Mouse (Mus musculus) left cerebral cortex, postnatal 4 days (tissue): ENCODE measurements around the gene Nrip1. TPM values are rescaled to one million over a fixed set of nuclear protein-coding genes. Genes with fewer than 3 reads are reported as not detected.
"Not testable (repeated sequence)": the region's sequence is repeated elsewhere in the genome, so short reads cannot be mapped to it uniquely, and the experiment has no call there.

Experiments
- DNase-seq: peaks from one replicate; pipeline ENCODE4 v3.0.0-alpha.2; 2022
- intact Hi-C: fragments of 180-260 bp; cut with DNase I; formaldehyde crosslinking; loops from one replicate; pipeline ENCODE4 v1.15.1; 2025
- total RNA-seq, 2 experiments: library from RNA; stranded (reverse); gene quantifications; 2 replicates each; pipeline ENCODE4 v1.2.3; 2021

Gene Nrip1
- 10 to 100 TPM; 94.0 to 98.7 TPM for total RNA-seq

GRCm38 (mm10) chr16:76373671-76374091, at the start of gene Nrip1:
Gene Nrip1, minus strand, starts transcription at chr16:76373827.
- peak; percentile 45 for DNase-seq
- intact Hi-C loops = loop anchor here (5.0 kb wide), 2 partner anchors 494 to 596 kb away; no protein-coding TSS in a partner anchor

GRCm38 (mm10) chr16:76422531-76422930, 48.9 kb upstream of the Nrip1 start:
- no peak for DNase-seq
- intact Hi-C loops = no loop called here

- DNase-seq = no peak
- intact Hi-C loops = no loop called here
These were observed 46.2 kb upstream of the Nrip1 start for GRCm38 (mm10) chr16:76419849-76420248.

GRCm38 (mm10) chr16:76416477-76416876, 42.9 kb upstream of the Nrip1 start:
- intact Hi-C loops = no loop called here
- no peak for DNase-seq

- DNase-seq = no peak
- intact Hi-C loops = no loop called here
These were observed 42.4 kb upstream of the Nrip1 start for GRCm38 (mm10) chr16:76416060-76416438.

- DNase-seq = no peak
- intact Hi-C loops = no loop called here
These were observed 41.9 kb upstream of the Nrip1 start for GRCm38 (mm10) chr16:76415407-76416059.

- DNase-seq = peak; percentile 48
- intact Hi-C loops = no loop called here
These were observed 40.9 kb upstream of the Nrip1 start for GRCm38 (mm10) chr16:76414528-76414927.

- intact Hi-C loops = no loop called here
- no peak for DNase-seq
These were observed 40.0 kb upstream of the Nrip1 start for GRCm38 (mm10) chr16:76413581-76413980.

GRCm38 (mm10) chr16:76409355-76409722, 35.7 kb upstream of the Nrip1 start:
- DNase-seq = no peak
- intact Hi-C loops = no loop called here

- no peak for DNase-seq
- intact Hi-C loops = no loop called here
These were observed 35.2 kb upstream of the Nrip1 start for GRCm38 (mm10) chr16:76408696-76409354.

- intact Hi-C loops = no loop called here
These were observed 34.6 kb upstream of the Nrip1 start for GRCm38 (mm10) chr16:76408241-76408640.

GRCm38 (mm10) chr16:76407321-76407920, 33.8 kb upstream of the Nrip1 start:
- intact Hi-C loops = no loop called here
- no peak for DNase-seq

More at GRCm38 (mm10) chr16:76408241-76408640, 34.6 kb upstream of the Nrip1 start:
- no peak for DNase-seq

GRCm38 (mm10) chr16:76406897-76407296, 33.3 kb upstream of the Nrip1 start:
- DNase-seq = no peak
- intact Hi-C loops = no loop called here

GRCm38 (mm10) chr16:76406319-76406718, 32.7 kb upstream of the Nrip1 start:
- intact Hi-C loops = no loop called here
- no peak for DNase-seq

- intact Hi-C loops, DNase-seq: not testable (repeated sequence)
These were observed 29.7 kb upstream of the Nrip1 start for GRCm38 (mm10) chr16:76403305-76403704.

GRCm38 (mm10) chr16:76396512-76396911, 22.9 kb upstream of the Nrip1 start:
- intact Hi-C loops = no loop called here
- DNase-seq = no peak

GRCm38 (mm10) chr16:76393267-76393666, 19.6 kb upstream of the Nrip1 start:
- no peak for DNase-seq
- intact Hi-C loops = no loop called here

GRCm38 (mm10) chr16:76386496-76386895, 12.9 kb upstream of the Nrip1 start:
- intact Hi-C loops = no loop called here
- no peak for DNase-seq

- intact Hi-C loops = no loop called here
These were observed 12.4 kb upstream of the Nrip1 start for GRCm38 (mm10) chr16:76386071-76386470.

GRCm38 (mm10) chr16:76377211-76377610, 3.6 kb upstream of the Nrip1 start:
- intact Hi-C loops = loop anchor here (5.0 kb wide), 1 partner anchor 475 kb away; no protein-coding TSS in a partner anchor
- no peak for DNase-seq

More at GRCm38 (mm10) chr16:76386071-76386470, 12.4 kb upstream of the Nrip1 start:
- no peak for DNase-seq

- intact Hi-C loops = loop anchor here (5.0 kb wide), 1 partner anchor 476 kb away; no protein-coding TSS in a partner anchor
- DNase-seq = no peak
These were observed 3.0 kb upstream of the Nrip1 start for GRCm38 (mm10) chr16:76376661-76377060.
